Mouse (Mus musculus) kidney, adult 8-10 months (tissue): ENCODE results near the gene Chmp1a.
"Not testable (repeated sequence)": the region's sequence is repeated elsewhere in the genome, so short reads cannot be mapped to it uniquely, and the experiment has no call there.

Source experiments
- DNase-seq, 2 experiments: peaks; one replicate each; pipeline ENCODE4 v3.0.0; 2022

Gene Chmp1a

DNA sequence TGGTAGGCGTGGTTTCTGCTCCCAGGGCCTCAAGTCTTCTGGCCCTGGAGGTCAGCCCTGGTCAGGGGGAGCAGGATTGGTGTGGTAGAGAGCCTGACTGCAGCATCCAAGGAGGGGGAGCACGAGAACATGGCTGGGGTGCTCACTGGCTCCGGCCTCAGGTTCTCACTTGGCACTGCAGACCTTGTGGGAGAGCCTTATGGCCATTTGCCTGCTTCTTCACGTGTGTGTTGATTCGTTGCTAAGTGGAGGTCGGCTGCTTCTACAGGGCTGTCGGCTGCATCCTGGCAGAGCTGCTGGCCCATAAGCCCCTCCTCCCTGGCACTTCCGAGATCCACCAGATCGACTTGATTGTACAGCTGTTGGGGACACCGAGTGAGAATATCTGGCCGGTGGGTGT lies 17.8 kb upstream of the Chmp1a start:
- not testable (repeated sequence) for DNase-seq

DNA sequence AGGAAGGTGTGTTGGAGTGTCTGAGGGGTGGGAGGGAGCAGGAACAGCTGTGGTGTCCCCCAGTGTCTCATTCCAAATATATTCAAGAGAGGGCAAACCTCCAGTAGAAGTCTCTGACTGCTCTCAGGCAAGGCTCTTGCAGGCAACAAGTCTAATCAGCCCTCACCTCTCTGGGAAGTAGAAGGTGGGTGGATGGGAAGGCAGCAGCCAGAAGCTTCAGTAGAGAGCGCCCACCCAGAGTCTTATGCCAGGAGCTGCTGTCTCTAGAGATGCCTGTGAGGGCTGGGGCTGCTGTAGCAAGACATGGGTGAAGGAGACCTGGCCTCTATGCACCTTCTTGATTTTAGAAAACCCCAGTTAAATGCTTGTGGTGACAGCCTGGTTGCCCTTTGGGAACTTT lies 15.9 kb upstream of the Chmp1a start:
- DNase-seq: no peak

DNA sequence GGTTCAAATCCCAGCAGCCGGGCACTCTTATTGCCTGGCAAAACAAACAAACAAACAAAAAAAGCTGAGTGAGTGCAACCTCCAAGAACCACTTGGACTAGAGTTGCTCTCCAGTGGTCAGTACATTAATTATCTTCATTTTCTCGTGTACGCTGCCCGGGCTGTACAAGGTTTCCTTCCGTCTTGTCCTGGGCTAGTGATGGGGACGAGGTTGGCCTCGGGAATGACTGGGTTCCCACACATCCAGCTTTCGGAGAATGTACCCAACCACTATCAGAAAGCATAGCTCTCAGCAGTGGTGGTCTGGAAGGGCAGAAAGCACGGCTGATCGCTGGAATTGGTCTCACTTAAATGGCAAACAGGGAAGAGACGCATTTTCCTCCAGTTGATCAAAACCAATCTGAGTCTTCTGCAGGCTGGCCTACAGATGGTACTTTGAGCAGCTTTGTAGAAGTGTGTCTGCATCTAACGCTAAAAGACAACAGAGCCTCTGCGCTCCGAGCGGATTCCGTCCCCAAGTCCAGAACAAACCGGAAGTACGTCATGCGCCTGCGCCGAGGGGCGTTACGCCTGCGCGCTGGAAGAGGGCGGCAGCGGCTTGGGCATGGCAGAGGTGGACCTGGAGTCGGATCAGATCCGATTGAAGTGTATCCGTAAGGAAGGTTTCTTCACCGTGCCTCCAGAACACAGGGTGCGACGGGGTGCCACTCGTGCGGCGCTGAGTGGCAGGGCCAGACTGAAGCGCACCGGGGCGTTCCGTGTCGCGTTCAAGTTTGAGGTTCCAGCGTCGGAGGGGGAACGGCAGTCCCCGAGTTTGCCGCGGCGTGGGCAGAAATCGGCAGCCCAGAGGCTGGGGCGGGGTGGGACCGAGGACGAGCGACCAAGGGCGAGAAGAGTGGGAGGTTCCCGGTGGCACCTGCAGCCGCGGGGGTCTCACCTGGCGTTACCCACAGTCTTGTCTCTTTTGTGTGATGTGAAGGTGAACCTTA lies 12.0 kb upstream of the Chmp1a start, which contains the start of gene Cdk10:
Gene Cdk10 (plus strand): TSS at position 565 of the 989 bp plus-strand sequence.
- DNase-seq: peak; percentile 90 to 94

DNA sequence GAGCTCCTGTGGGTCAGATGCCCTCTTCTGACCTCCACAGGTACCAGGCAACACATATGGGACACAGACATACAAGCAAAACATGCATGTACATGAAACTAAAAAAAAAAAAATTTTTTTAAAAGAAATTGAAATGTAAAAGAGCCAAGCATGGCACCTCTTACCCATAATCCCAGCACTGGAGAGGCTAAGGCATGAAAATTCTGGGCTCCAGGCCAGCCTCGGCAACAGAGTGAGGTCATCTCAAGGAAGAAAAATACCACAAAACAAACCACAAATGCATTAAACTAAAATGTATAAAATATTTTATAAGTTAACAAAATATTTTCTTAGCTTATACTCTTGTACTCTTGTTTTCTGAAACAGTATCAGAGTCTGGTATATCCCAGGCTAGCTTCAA lies 8.4 kb upstream of the Chmp1a start:
- DNase-seq: no peak

DNA sequence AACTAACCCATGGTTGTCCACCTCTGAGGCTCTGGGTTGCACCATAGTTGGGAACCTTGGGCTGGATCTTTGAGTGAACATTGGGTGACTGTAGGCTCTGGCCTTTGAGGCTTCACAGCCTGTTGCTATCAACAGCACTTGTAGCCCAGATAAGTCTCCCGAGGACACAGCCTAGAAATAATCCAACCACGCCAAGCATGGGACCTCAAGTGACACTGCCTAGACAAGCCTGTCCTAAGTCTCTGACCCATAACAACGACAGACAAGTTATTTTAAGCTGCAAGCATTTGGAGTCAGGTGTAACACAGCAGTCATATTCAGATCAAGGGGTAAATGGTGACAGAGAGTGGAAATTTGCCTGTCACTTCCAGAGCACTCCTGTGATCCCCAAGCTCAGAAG lies 2.9 kb upstream of the Chmp1a start:
- no peak for DNase-seq

DNA sequence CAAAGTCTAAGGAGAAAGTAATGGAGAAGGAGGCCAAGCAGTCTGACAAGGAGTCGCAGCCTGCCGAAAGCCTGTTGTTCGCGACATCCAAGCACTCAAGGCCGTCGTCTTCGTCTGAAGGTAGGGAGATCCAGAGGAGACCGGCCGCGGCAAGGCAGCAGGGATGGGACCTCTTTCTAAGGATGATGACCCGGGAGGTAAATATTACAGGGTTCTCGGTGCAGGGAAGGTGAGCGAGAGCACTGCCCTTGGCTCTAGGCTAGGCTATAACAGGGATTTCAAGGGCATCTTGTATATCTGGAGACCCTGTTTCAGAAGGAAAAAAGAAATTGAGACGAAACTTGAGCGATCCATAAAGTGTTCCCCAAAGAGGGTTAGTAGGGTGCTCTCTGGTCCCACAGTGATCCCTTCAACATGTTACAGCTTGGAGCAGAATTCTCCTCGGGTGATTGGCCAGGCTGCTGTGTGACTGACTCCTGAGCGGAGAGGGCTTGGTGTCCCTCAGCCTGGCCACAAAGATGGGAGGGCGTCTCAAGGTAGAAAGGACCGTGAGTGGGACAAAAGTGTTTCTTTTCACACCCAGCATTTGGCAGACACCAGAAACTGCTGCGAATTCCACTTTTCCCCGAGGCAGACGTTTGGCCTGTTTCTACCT lies 682 bp upstream of the Chmp1a start:
- DNase-seq: no peak

DNA sequence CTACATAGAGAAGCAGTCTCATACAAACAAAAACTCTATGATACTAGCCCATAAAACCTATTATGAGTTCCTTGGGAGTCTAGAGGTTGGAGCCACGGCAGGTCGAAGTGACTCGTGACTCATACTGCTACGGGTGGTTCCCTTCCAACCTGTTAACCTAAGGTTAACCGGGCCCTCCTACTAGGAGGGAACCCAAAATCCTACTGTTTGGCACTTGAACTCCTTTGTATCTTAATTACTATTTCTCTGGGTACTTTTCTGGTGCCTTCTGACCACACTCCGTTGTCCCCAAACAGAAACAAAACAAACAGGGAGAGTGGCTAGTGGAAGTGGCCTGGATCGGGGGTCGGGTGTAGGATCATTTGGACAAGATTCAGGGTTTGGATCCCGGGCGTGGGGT lies 687 bp downstream of the Chmp1a start:
- DNase-seq: no peak

DNA sequence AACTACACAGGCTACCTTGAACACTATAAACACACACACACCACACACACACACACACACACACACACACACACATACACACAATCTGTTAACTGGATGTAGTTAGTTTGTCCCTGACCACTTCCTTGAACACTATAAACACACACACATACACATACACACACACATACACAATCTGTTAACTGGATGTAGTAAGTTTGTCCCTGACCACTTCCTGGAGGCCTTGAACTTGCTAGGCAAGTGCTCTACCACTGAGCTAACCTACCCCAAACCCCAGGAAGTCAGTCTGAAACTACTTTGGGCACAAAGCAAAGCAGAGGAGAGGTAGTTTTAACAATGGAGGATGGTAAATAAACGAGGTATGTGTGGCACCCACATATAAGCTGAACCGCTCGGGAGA lies 9.0 kb downstream of the Chmp1a start:
- DNase-seq: no peak

DNA sequence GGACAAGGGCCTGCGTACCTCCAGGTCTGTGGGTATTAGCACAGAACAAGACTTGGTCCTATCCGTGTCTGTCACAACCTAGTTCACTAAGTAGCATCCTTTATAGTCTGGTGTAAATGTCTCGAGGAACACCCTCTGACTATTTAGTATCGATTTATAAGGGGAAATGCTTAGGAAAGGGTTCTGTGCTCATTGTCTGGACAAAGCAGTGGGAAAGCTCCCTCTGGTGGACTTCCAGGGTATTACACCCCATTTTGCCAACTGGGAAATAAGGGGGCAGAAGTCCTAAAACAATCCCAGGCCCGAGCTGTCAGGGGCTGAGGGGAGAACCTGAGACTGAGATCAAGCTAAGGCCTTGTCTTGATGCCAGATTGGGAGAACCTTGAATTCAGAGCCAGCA lies 10.3 kb downstream of the Chmp1a start:
- DNase-seq: peak; percentile 43 to 77

DNA sequence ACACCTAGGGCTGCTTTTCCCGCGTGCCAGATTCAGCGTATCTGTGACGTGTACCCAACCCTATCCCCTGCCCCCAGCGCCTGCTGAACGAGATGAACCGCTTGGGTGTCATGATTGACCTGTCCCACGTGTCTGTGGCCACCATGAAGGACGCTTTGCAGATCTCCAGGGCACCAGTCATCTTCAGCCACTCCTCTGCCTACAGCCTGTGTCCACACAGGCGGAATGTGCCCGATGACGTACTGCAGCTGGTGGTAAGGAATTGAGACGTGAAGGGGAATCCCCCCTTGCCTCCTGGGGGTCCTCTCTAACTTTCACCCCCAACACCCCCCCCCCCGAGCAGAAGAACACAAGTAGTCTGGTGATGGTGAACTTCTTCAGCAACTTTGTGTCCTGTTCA lies 12.7 kb downstream of the Chmp1a start:
- no peak for DNase-seq

DNA sequence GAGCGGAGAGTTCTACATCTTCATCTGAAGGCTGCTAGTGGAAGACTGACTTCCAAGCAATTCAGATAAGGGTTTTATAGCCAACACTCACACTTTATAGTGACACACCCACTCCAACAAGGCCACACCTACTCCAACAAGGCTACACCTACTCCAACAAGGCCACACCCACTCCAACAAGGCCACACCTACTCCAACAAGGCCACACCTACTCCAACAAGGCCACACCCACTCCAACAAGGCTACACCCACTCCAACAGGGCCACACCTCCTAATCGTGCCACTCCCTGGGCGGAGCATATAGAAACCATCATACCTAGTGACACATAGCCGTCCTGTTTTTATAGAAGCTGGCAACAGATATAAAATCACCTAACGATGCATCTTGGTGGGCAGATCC lies 15.5 kb downstream of the Chmp1a start:
- not testable (repeated sequence) for DNase-seq

DNA sequence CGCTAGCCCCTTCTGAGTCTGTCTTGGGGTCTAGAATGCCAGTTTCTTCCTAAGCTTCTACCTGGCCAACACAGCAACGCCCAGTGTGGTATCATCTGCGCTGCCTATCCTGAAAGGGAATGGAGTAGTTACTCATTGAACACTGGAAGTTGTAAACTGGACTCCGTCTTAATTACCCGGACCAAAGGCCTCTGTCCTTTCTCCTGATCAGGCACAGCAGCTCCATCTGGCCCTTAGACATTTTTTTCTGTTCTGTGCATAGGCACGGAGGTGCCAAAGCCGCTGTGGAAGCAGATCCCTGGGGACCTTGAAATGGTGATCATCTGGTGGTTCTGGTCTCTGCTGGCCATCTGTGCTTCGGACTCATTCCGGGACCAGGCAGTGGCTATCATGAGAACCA lies 18.8 kb downstream of the Chmp1a start:
- peak; percentile 56 to 63 for DNase-seq

DNA sequence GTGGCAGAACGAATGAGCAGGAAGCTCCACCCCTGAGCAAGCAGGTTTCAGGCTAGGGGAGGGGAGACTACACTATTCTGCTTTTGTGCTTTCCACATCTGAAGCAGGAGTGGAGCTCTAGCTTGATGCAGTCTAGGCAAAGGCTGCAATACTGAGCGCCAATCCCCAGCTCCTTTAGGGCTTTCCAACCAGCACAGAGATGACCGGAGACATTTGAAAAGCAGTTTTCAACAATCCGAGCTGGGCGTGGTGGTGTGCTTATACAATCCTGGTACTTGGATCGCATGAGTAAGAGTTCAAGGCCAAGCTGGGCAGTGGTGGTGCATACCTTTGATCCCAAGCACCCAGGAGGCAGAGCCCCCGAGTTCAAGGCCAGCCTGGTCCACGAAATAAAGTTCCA lies 20.7 kb downstream of the Chmp1a start:
- no peak for DNase-seq

DNA sequence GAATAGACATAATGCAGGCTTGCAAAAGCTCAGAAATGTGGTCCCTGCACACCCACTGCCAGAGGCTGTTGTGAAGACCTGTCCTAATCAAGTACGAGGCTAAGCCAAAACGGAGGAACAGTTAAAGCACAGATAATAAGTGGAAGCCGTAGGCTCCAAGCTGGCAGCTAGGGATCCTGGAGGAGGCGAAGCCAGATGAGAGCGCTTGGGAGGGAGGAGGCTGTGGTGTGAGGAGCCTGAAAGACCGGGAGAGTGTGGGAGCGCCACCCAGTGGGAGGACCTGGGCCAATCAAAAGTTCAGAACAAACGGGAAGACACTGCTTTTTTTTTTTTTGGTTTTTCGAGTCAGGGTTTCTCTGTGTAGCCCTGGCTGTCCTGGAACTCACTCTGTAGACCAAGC lies 21.9 kb downstream of the Chmp1a start:
- peak; percentile 70 to 87 for DNase-seq

DNA sequence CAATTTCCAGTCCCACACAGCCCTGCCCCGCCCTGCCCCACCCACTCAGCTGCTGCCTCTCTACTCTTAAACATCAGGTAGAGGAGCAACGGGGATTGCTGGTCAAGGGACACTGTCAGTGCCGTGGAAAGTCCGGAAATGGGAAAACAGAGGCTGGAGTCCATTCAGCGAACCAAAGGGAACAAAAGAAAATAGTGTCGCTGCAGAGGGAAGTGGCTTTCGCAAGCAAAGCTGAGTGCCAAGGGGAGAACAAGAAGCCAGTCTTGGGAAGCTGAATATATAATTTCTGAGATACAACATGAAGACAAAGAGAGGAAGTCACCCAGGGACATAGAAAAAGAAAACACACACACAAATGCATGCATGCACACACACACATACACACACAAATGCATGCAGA lies 23.7 kb downstream of the Chmp1a start:
- DNase-seq: no peak

DNA sequence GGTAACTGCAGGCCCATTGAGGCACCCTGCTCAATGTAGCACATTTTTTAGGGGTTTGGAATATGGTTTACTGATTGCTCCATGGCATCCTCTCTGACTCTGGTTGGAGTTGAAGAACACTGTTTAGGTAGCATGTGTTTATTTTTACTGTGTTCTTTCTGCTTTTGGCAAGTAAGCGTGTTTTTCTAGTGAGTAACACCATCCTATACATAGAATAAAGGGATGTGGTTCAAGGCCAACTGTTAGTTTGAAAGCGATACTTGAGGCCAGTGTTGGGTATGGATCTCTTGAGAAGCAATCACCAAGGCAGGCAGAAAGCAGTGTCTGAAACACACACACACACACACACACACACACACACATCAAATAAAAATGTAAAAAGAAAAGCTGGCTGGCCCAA lies 24.6 kb downstream of the Chmp1a start:
- no peak for DNase-seq

DNA sequence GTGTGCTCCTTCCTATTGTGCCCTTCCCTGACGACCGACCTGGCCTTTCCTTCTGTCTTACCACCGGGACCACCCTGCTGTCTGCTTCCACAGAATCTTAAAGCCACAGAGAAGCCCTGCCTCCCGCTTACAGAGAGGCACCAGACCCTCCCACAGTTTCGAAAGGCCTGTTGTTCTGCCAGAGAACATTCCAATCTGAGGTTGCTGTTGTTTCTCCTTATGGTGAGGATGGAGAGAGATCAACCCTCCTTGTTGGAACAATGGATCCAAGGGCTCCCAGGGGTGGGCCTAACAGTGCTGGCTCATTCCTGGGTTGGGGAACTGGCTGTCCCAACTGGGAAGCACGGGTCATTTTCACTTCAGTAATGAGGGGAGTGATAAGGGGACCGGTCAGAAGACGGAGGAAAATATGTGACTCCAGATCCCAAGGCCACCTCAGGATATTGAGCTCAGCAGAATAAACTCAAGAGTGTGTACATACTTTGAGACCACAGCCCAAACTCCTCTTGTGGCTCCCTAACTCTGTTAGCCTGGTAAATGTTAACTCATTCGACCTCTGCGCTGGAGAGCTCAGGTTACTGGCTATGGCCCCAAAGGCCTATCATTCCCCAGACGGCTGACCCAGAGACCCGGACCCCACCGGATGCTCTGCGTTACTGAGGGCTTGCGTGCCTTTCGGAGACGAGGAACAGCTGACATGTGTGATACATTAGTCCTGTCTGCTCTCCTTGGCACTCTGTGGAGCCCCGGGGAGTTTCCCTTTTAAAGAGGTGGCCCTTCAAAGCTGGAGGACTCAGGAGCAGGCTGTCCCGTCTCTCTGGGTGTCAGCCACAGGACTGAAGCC lies 26.8 kb downstream of the Chmp1a start, which contains the start of gene Dpep1:
Gene Dpep1 (plus strand): TSS at position 677 of the 844 bp plus-strand sequence.
- peak; percentile 62 to 66 for DNase-seq

DNA sequence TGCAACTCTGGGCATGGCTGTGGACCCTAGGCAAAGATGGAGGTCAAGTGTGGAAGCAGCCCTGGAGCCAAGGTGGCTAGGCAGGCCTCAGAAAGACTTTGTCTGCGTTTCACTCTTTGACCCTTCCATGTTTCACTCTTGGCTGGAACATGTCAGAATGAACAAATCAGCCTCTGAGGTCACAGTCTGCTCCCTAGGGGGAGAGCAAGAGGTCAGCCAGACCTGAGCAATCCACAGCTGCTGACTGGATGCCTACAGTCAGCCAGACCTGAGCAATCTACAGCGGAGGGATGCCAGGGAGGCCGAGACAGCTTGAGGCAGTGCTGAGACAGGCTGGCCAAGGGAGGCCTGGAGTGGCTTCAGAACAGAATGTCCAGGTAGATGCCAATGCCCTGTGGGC lies 31.2 kb downstream of the Chmp1a start:
- peak; percentile 85 for DNase-seq

DNA sequence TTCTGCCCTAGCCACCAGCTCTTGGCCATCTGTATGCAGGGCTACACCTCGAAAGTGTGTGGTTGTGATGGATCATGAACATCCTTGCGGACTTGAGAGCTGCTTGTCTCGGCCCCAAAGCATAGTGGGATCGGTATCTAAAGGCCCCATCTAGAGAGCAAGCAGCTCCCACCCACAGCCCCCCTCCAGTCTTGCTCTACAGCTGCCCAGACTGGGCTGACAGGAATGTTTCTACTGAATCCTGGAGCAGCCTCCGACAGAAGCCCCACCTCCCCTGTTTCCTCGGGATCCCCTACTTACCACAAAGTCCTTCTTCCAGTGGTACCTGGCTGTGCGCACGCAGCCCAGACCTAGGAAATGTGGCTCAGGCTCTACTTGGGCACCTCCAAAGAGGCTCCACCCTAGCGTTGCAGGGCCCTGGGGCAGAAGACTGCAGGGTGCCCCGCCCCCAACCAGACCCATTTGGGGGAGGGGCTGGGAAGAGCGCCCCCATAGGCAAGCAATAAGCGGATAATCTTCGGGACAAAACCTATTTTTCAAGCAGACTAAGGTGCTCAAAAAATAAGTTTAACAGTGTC lies 54.6 kb downstream of the Chmp1a start, which contains the start of gene Sult5a1:
Gene Sult5a1 (minus strand): TSS at position 428 of the 578 bp plus-strand sequence.
- DNase-seq: no peak

DNA sequence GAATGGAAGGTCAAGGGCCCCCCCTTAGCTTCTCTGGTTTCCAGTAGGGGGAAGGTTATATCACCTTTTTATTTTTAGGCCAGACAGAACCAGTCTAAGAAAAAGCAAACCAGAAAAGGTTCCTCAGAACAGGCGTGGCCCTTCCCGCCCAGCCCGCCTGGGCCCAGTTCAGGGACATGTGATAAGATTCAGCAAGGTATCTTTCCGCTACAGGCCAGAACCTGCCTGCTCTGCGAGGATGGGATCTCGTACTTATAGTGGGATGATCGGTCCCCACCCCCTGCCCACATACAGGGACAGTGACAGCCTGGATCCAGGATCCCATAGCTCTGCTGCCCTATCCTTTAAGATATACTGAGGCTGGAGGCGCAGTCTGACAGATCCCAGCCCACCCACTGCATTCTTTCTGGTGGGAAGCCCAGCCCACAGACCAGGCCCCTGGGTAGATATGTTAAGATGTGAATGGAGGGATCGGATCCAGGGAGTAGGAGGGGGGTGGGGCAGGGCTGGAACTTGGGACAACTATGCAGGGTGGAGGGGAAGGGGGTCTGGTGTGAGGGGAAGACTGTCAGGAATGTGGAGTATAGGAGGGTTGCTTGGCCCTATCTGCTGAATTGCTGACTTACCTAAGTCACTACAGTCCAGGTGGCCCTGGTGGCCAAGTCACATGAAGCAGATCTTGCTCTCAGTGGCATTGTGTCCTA lies 56.3 kb downstream of the Chmp1a start:
- DNase-seq: no peak

DNA sequence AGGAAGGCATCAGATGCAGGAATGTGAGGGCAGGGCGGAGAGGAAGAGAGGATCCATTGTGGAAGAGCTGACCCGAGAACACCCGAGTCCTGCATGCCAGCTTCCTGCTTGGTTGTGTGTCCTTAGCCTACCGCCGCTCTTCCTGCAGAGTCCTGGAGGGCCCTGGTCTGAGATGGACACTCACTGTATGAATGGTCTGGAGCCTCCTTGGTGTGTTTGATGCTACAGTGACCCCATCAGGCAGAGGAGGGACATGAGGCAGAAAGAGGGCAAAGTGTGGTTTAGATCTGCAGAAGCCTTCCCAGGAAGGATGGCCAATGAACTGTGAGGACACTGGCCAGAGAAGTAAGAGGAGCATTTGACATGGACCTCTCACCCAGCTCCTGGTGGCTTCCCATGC lies 57.4 kb downstream of the Chmp1a start:
- DNase-seq: peak; percentile 22 to 34
